Mouse (Mus musculus) layer of hippocampus, adult 2 months (tissue): ENCODE results near the gene Pla2g7. TPM values are rescaled to one million over a fixed set of nuclear protein-coding genes. Genes with fewer than 3 reads are reported as not detected.

ENCODE experiments used
- DNase-seq, 2 experiments: peaks; one replicate each; pipeline ENCODE4 v3.0.0; 2022; ENCODE audit warnings: low spot score in 2 of 2
- H3K27ac ChIP-seq: fragments of 200-600 bp; 2 replicates; pipeline ENCODE4 v1.8.1; 2022
- H3K4me3 ChIP-seq: fragments of 200-600 bp; 2 replicates; pipeline ENCODE4 v1.8.1; 2022; ENCODE audit warnings: mild to moderate bottlenecking
- CTCF ChIP-seq: fragments of 200-600 bp; conservative IDR thresholded peaks from 2 replicates; pipeline ENCODE4 v1.8.1; 2022; ENCODE audit warnings: antibody characterized with exemption, mild to moderate bottlenecking, moderate library complexity
- total RNA-seq, 2 experiments: library from RNA; stranded (reverse); gene quantifications; 2 replicates each; pipeline ENCODE4 v1.2.3; 2021

The Pla2g7 gene
- total RNA-seq, 2 experiments from 2014 or later = 106 to 116 TPM

GRCm38 (mm10) chr17:43589750-43590149, 21.9 kb downstream of the Pla2g7 start:
- DNase-seq = no peak
- H3K27ac ChIP-seq = no peak overlapping the region
- H3K4me3 ChIP-seq = no peak overlapping the region
- no peak for TF ChIP-seq CTCF

GRCm38 (mm10) chr17:43590531-43590930, 22.6 kb downstream of the Pla2g7 start:
- Histone ChIP-seq H3K27ac (no peak overlapping the region), H3K4me3 (no peak overlapping the region)
- no peak for DNase-seq
- TF ChIP-seq CTCF = no peak

- Histone ChIP-seq H3K4me3 (no peak overlapping the region), H3K27ac (no peak overlapping the region)
- peak in 1 of 2 experiments; percentile 32 for DNase-seq
- no peak for TF ChIP-seq CTCF
Observed at GRCm38 (mm10) chr17:43592296-43593291, 24.7 kb downstream of the Pla2g7 start.

- Histone ChIP-seq H3K4me3 (no peak overlapping the region), H3K27ac (no peak overlapping the region)
- peak; percentile 55 for TF ChIP-seq CTCF
- DNase-seq = no peak
Observed at GRCm38 (mm10) chr17:43597742-43598141, 29.8 kb downstream of the Pla2g7 start.

GRCm38 (mm10) chr17:43598706-43599105, 30.8 kb downstream of the Pla2g7 start:
- Histone ChIP-seq H3K27ac (no peak overlapping the region), H3K4me3 (no peak overlapping the region)
- TF ChIP-seq CTCF = no peak
- no peak for DNase-seq

- no peak overlapping the region for H3K27ac ChIP-seq
- peak; percentile 96 for TF ChIP-seq CTCF
- no peak overlapping the region for H3K4me3 ChIP-seq
- peak; percentile 33 to 74 for DNase-seq
Observed at GRCm38 (mm10) chr17:43606704-43607103, 38.8 kb downstream of the Pla2g7 start.

GRCm38 (mm10) chr17:43611586-43611985, 43.7 kb downstream of the Pla2g7 start:
- Histone ChIP-seq H3K4me3 (no peak overlapping the region), H3K27ac (no peak overlapping the region)
- DNase-seq = peak; percentile 48 to 65
- TF ChIP-seq CTCF = peak; percentile 90

- no peak overlapping the region for H3K27ac ChIP-seq
- no peak for DNase-seq
- no peak for TF ChIP-seq CTCF
- H3K4me3 ChIP-seq = no peak overlapping the region
Observed at GRCm38 (mm10) chr17:43612221-43612620, 44.3 kb downstream of the Pla2g7 start.

GRCm38 (mm10) chr17:43619156-43619555, 51.3 kb downstream of the Pla2g7 start:
- TF ChIP-seq CTCF = no peak
- no peak for DNase-seq
- Histone ChIP-seq H3K4me3 (no peak overlapping the region), H3K27ac (no peak overlapping the region)

- DNase-seq = no peak
- TF ChIP-seq CTCF = no peak
- Histone ChIP-seq H3K4me3 (no peak overlapping the region), H3K27ac (no peak overlapping the region)
Observed at GRCm38 (mm10) chr17:43622076-43622475, 54.2 kb downstream of the Pla2g7 start.

- DNase-seq = no peak
- H3K27ac ChIP-seq = no peak overlapping the region
- H3K4me3 ChIP-seq = no peak overlapping the region
- no peak for TF ChIP-seq CTCF
Observed at GRCm38 (mm10) chr17:43628246-43628645, 60.3 kb downstream of the Pla2g7 start.

GRCm38 (mm10) chr17:43629026-43629495, 61.2 kb downstream of the Pla2g7 start:
- no peak overlapping the region for H3K27ac ChIP-seq
- no peak overlapping the region for H3K4me3 ChIP-seq
- TF ChIP-seq CTCF = no peak
- DNase-seq = no peak

GRCm38 (mm10) chr17:43629496-43630426, 61.9 kb downstream of the Pla2g7 start, which contains the start of gene Tdrd6:
Gene Tdrd6, minus strand, starts transcription at chr17:43630299.
- no peak for TF ChIP-seq CTCF
- H3K27ac ChIP-seq = no peak within 1 kb of the TSS
- peak within 1 kb of the TSS; percentile 50 for H3K4me3 ChIP-seq
- no peak for DNase-seq
